Mouse (Mus musculus): ENCODE data around the gene Fgfr2. TPM values are rescaled to one million over a fixed set of nuclear protein-coding genes. Genes with fewer than 3 reads are reported as not detected.

Gene Fgfr2
- polyA plus RNA-seq, 1 experiment, result 0.17 TPM

DNA sequence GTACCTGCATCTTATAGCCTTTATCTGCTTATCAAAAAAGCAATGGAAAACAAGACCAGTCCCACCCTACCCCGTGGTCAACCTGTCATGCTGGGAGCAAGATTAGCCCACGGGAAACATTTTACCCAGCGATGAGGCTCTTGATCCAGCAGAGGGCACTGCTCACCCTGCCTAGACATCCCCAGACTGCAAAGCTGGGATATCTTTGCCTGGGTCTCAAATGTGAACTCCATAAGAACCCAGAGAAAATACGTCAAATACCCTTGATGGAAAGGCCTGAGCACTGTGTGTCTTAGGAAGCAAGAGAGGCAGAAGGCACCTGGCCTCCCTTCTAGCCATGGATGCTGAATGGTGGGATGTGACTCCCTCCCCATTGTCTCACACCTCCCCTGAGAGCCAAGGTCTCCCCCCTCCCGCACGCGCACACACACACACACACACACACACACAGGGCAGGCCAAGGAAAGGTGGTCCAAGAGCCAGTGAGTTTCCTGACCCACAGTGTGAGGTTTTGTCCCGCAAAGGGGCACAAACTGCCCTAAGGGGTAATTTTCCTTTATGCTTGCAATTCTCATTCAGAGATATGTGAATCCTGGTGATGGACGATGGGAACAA, 90.5 kb downstream of the Fgfr2 start:
- Histone ChIP-seq H3ac (ENCODE audit: control insufficient read depth, insufficient read length) (no peak overlapping the region), H3K36me3 (ENCODE audit: control insufficient read depth, insufficient read depth) (no peaks in the 10 kb centered on the region), H3K4me2 (ENCODE audit: low read depth) (no peak overlapping the region), H3K4me3 (no peak overlapping the region), H3K79me2 (ENCODE audit: control insufficient read depth, insufficient read depth) (peaks cover 27% of the 10 kb centered on the region), H3K27me3 (ENCODE audit: control insufficient read depth, insufficient read depth, insufficient read length) (no peaks in the 10 kb centered on the region)
- TF ChIP-seq POLR2AphosphoS2 (IDR thresholded peaks at IDR 0.05; ENCODE audit: insufficient read length, low read depth), result no peak

DNA sequence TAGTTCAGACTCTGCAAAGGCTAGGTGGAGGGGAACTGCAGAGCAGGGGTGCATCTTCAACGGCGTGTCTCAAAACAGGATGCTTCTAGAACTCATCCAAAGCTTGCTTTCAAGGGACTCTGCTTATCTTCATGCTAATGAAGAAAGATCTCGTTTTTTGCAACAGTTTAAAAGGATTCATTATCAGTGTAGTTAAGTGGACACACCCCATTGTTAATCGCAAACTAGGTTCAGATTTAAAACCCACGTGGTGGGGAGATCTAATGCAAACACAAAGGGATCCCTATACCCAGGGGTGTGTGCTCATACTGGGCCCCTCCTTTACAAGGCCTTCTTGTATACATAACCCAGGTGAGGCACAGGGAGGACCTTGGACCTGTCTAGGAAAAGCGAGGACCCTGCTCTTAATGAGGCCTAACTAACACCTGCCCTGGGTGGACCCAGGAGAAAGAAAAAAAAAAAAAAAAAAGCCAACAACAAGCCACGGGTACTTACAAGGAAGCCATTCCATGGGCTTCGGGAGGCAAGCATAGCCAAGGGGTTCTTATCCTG, 93.6 kb downstream of the Fgfr2 start:
- no peak overlapping the region for H3K4me2 ChIP-seq (ENCODE audit: low read depth)
- TF ChIP-seq MYOD1 (IDR thresholded peaks at IDR 0.05; ENCODE audit: control insufficient read depth in 1 of 3, insufficient read length in 2 of 3, low read depth in 2 of 3) (no peak), USF1 (IDR thresholded peaks at IDR 0.05; ENCODE audit: low read depth) (no peak), POLR2A (IDR thresholded peaks at IDR 0.05; ENCODE audit: insufficient read length, low read depth) (no peak), TCF12 (IDR thresholded peaks at IDR 0.05; ENCODE audit: insufficient read depth, poor library complexity, severe bottlenecking) (no peak), SRF (IDR thresholded peaks at IDR 0.05; ENCODE audit: control insufficient read depth, insufficient read length, low read depth) (no peak), MAX (IDR thresholded peaks at IDR 0.05; ENCODE audit: low read depth) (no peak), CEBPB (IDR thresholded peaks at IDR 0.05; ENCODE audit: insufficient read depth, poor library complexity, severe bottlenecking) (no peak), REST (IDR thresholded peaks at IDR 0.05; ENCODE audit: insufficient read depth, insufficient read length) (no peak), E2F4 (IDR thresholded peaks at IDR 0.05; ENCODE audit: insufficient read depth) (no peak), POLR2AphosphoS2 (IDR thresholded peaks at IDR 0.05; ENCODE audit: insufficient read length, low read depth) (no peak), TCF3 (IDR thresholded peaks at IDR 0.05; ENCODE audit: insufficient read length, low read depth) (no peak), MYOG (IDR thresholded peaks at IDR 0.05; ENCODE audit: control insufficient read depth in 1 of 3, insufficient read depth in 1 of 3, insufficient read length in 2 of 3, low read depth in 2 of 3) (no peak)
- H3K79me2 ChIP-seq (ENCODE audit: control insufficient read depth, insufficient read depth), result peaks cover 29% of the 10 kb centered on the region
- no peaks in the 10 kb centered on the region for H3K27me3 ChIP-seq (ENCODE audit: control insufficient read depth, insufficient read depth, insufficient read length)
- no peak overlapping the region for H3K4me3 ChIP-seq
- H3ac ChIP-seq (ENCODE audit: control insufficient read depth, insufficient read length), result no peak overlapping the region
- no peaks in the 10 kb centered on the region for H3K36me3 ChIP-seq (ENCODE audit: control insufficient read depth, insufficient read depth)

DNA sequence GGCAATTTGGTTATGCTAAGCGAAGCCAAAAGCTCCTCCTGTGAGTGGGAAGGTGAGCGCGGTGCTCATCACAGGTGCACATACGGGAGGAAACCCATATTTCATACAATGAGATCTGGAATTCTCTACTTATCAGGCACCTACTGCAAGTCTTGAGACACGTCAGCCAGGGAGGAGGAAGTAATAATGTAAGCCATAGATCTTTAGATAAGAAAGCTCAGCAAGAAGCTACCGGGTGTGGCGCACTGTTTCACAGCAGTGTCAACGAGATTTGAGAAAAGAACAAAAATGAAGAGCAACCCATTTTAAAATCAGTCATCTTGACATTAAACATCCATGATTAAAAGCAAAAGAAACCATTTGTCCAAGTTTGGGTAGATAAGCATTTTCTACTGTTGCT, 94.1 kb downstream of the Fgfr2 start:
- no peak for TF ChIP-seq REST (IDR thresholded peaks at IDR 0.05; ENCODE audit: insufficient read depth, insufficient read length)
- TF ChIP-seq MAX (IDR thresholded peaks at IDR 0.05; ENCODE audit: low read depth), result no peak
- TF ChIP-seq USF1 (IDR thresholded peaks at IDR 0.05; ENCODE audit: low read depth), result no peak
- TF ChIP-seq MYOD1 (IDR thresholded peaks at IDR 0.05; ENCODE audit: control insufficient read depth in 1 of 3, insufficient read length in 2 of 3, low read depth in 2 of 3), result no peak
- no peak for TF ChIP-seq POLR2A (IDR thresholded peaks at IDR 0.05; ENCODE audit: insufficient read length, low read depth)
- no peak for TF ChIP-seq POLR2AphosphoS2 (IDR thresholded peaks at IDR 0.05; ENCODE audit: insufficient read length, low read depth)
- TF ChIP-seq TCF3 (IDR thresholded peaks at IDR 0.05; ENCODE audit: insufficient read length, low read depth), result no peak
- TF ChIP-seq SRF (IDR thresholded peaks at IDR 0.05; ENCODE audit: control insufficient read depth, insufficient read length, low read depth), result no peak
- no peak for TF ChIP-seq MYOG (IDR thresholded peaks at IDR 0.05; ENCODE audit: control insufficient read depth in 1 of 3, insufficient read depth in 1 of 3, insufficient read length in 2 of 3, low read depth in 2 of 3)
- TF ChIP-seq E2F4 (IDR thresholded peaks at IDR 0.05; ENCODE audit: insufficient read depth), result no peak
- TF ChIP-seq TCF12 (IDR thresholded peaks at IDR 0.05; ENCODE audit: insufficient read depth, poor library complexity, severe bottlenecking), result no peak
- TF ChIP-seq CEBPB (IDR thresholded peaks at IDR 0.05; ENCODE audit: insufficient read depth, poor library complexity, severe bottlenecking), result no peak
- H3K79me2 ChIP-seq (ENCODE audit: control insufficient read depth, insufficient read depth), result peaks cover 29% of the 10 kb centered on the region
- H3K36me3 ChIP-seq (ENCODE audit: control insufficient read depth, insufficient read depth), result no peaks in the 10 kb centered on the region
- H3K4me2 ChIP-seq (ENCODE audit: low read depth), result no peak overlapping the region
- H3ac ChIP-seq (ENCODE audit: control insufficient read depth, insufficient read length), result no peak overlapping the region
- H3K27me3 ChIP-seq (ENCODE audit: control insufficient read depth, insufficient read depth, insufficient read length), result no peaks in the 10 kb centered on the region
- H3K4me3 ChIP-seq, result no peak overlapping the region

DNA sequence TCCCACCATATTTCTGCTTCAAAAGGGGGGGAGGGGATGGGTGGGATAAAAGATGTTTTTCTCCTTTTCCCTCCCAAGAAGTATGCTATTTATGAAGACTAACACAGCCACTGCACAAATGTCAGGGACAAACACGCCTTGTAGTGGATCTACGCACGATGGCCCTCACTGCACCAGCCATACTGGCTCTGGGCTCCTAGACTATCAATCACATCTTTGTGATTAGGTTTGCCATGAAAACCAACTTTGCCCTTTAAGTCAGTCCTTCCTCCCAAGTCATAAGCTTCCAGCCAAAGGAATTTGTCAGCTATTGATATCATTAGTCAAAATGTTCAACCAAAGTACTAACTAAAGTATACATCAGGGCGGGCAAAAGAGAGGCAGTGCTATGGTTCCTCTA, 95.2 kb downstream of the Fgfr2 start:
- no peak for TF ChIP-seq POLR2AphosphoS2 (IDR thresholded peaks at IDR 0.05; ENCODE audit: insufficient read length, low read depth)
- no peak for TF ChIP-seq CEBPB (IDR thresholded peaks at IDR 0.05; ENCODE audit: insufficient read depth, poor library complexity, severe bottlenecking)
- TF ChIP-seq TCF3 (IDR thresholded peaks at IDR 0.05; ENCODE audit: insufficient read length, low read depth), result no peak
- TF ChIP-seq USF1 (IDR thresholded peaks at IDR 0.05; ENCODE audit: low read depth), result no peak
- no peak for TF ChIP-seq SRF (IDR thresholded peaks at IDR 0.05; ENCODE audit: control insufficient read depth, insufficient read length, low read depth)
- TF ChIP-seq E2F4 (IDR thresholded peaks at IDR 0.05; ENCODE audit: insufficient read depth), result no peak
- no peak for TF ChIP-seq REST (IDR thresholded peaks at IDR 0.05; ENCODE audit: insufficient read depth, insufficient read length)
- no peak for TF ChIP-seq POLR2A (IDR thresholded peaks at IDR 0.05; ENCODE audit: insufficient read length, low read depth)
- TF ChIP-seq MYOD1 (IDR thresholded peaks at IDR 0.05; ENCODE audit: control insufficient read depth in 1 of 3, insufficient read length in 2 of 3, low read depth in 2 of 3), result no peak
- no peak for TF ChIP-seq MYOG (IDR thresholded peaks at IDR 0.05; ENCODE audit: control insufficient read depth in 1 of 3, insufficient read depth in 1 of 3, insufficient read length in 2 of 3, low read depth in 2 of 3)
- Histone ChIP-seq H3K4me3 (no peak overlapping the region), H3K4me2 (ENCODE audit: low read depth) (no peak overlapping the region), H3K79me2 (ENCODE audit: control insufficient read depth, insufficient read depth) (peaks cover 33% of the 10 kb centered on the region), H3K36me3 (ENCODE audit: control insufficient read depth, insufficient read depth) (no peaks in the 10 kb centered on the region), H3K27me3 (ENCODE audit: control insufficient read depth, insufficient read depth, insufficient read length) (no peaks in the 10 kb centered on the region), H3ac (ENCODE audit: control insufficient read depth, insufficient read length) (no peak overlapping the region)

DNA sequence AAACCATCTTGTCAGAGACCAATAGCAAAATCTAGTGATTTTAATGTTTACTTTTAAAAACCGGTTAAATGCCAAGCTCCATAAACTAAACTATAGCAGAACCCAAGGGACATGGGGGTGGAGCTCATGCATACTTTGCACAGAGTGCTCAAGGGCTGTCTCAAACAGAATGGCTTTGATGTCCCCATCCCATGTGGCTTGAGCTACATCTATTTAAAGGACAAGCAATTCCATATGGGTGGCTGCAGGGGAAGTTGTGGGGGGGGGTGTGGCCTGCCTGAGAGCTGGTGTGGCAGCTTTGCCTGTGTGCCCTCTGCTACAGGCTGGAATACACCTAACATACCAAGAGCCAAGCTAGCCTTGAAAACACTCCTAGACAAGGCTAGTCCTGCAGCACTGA, 98.5 kb downstream of the Fgfr2 start:
- Histone ChIP-seq H3K4me2 (ENCODE audit: low read depth) (no peak overlapping the region), H3K36me3 (ENCODE audit: control insufficient read depth, insufficient read depth) (no peaks in the 10 kb centered on the region), H3K79me2 (ENCODE audit: control insufficient read depth, insufficient read depth) (peaks cover 31% of the 10 kb centered on the region), H3ac (ENCODE audit: control insufficient read depth, insufficient read length) (no peak overlapping the region), H3K27me3 (ENCODE audit: control insufficient read depth, insufficient read depth, insufficient read length) (no peaks in the 10 kb centered on the region), H3K4me3 (no peak overlapping the region)
- no peak for TF ChIP-seq POLR2AphosphoS2 (IDR thresholded peaks at IDR 0.05; ENCODE audit: insufficient read length, low read depth)
- no peak for TF ChIP-seq TCF3 (IDR thresholded peaks at IDR 0.05; ENCODE audit: insufficient read length, low read depth)
- no peak for TF ChIP-seq USF1 (IDR thresholded peaks at IDR 0.05; ENCODE audit: low read depth)
- TF ChIP-seq MYOG (IDR thresholded peaks at IDR 0.05; ENCODE audit: control insufficient read depth in 1 of 3, insufficient read depth in 1 of 3, insufficient read length in 2 of 3, low read depth in 2 of 3), result no peak
- TF ChIP-seq MAX (IDR thresholded peaks at IDR 0.05; ENCODE audit: low read depth), result no peak
- no peak for TF ChIP-seq MYOD1 (IDR thresholded peaks at IDR 0.05; ENCODE audit: control insufficient read depth in 1 of 3, insufficient read length in 2 of 3, low read depth in 2 of 3)
- no peak for TF ChIP-seq TCF12 (IDR thresholded peaks at IDR 0.05; ENCODE audit: insufficient read depth, poor library complexity, severe bottlenecking)
- TF ChIP-seq POLR2A (IDR thresholded peaks at IDR 0.05; ENCODE audit: insufficient read length, low read depth), result no peak
- no peak for TF ChIP-seq CEBPB (IDR thresholded peaks at IDR 0.05; ENCODE audit: insufficient read depth, poor library complexity, severe bottlenecking)
